Mouse (Mus musculus): Measurements from ENCODE around the gene Dennd1b. TPM values are rescaled to one million over a fixed set of nuclear protein-coding genes. Genes with fewer than 3 reads are reported as not detected.

Dennd1b gene
- polyA plus RNA-seq, 1 experiment, result 6.2 TPM

GRCm38 (mm10) chr1:138928671-138929483, 34.4 kb upstream of the Dennd1b start:
- H3K4me1 ChIP-seq (ENCODE audit: control insufficient read depth, insufficient read depth, low read length), result no peaks in the 10 kb centered on the region; the same call in 1 of the 2 replicates
- no peak for TF ChIP-seq POLR2A (IDR thresholded peaks at IDR 0.05; ENCODE audit: borderline replicate concordance, insufficient read depth, low read length)
- no peak for TF ChIP-seq CTCF (IDR thresholded peaks at IDR 0.05; ENCODE audit: borderline replicate concordance, insufficient read depth, low read depth, low read length)
- H3K27ac ChIP-seq (ENCODE audit: insufficient read depth, low read length), result no peak overlapping the region
- no peak overlapping the region for H3K4me3 ChIP-seq (replicated peaks; ENCODE audit: insufficient read depth, low read depth, low read length)
- WGBS, result 70% methylated on average over 11 of the region's 11 CpGs
- H3K27me3 ChIP-seq (ENCODE audit: control insufficient read depth, insufficient read depth, low read length), result no peaks in the 10 kb centered on the region; the same call in 1 of the 2 replicates
- DNase-seq, result no peak

- H3K4me1 ChIP-seq (ENCODE audit: control insufficient read depth, insufficient read depth, low read length), result no peaks in the 10 kb centered on the region; the same call in 1 of the 2 replicates
- H3K27ac ChIP-seq (ENCODE audit: insufficient read depth, low read length), result no peak overlapping the region
- no peak for DNase-seq
- H3K27me3 ChIP-seq (ENCODE audit: control insufficient read depth, insufficient read depth, low read length), result no peaks in the 10 kb centered on the region; the same call in 1 of the 2 replicates
- WGBS, result 48% methylated on average over 3 of the region's 3 CpGs
- TF ChIP-seq POLR2A (IDR thresholded peaks at IDR 0.05; ENCODE audit: borderline replicate concordance, insufficient read depth, low read length) (no peak), CTCF (IDR thresholded peaks at IDR 0.05; ENCODE audit: borderline replicate concordance, insufficient read depth, low read depth, low read length) (no peak)
- no peak overlapping the region for H3K4me3 ChIP-seq (replicated peaks; ENCODE audit: insufficient read depth, low read depth, low read length)
Measured at GRCm38 (mm10) chr1:138929985-138930384, 33.2 kb upstream of the Dennd1b start.

DNA sequence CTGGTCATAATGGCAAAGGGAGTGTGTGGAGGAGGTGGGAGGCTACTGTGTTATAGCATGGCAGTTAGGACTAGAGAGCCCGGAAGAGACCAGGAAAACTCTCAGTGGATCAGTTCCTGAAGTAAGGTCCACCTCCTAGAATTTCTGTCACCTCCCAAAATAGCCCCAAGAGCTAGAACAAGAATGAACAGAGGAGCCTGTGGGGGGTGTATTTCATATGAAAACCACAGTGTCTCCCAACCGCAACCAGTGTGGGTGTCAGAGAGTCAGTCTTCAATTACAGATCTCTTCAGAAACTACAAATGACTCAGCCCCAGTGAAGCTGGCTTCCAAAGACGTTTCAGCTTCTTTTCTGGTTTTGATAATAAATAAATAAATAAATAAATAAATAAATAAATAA, 32.4 kb upstream of the Dennd1b start:
- TF ChIP-seq POLR2A (IDR thresholded peaks at IDR 0.05; ENCODE audit: borderline replicate concordance, insufficient read depth, low read length) (no peak), CTCF (IDR thresholded peaks at IDR 0.05; ENCODE audit: borderline replicate concordance, insufficient read depth, low read depth, low read length) (no peak)
- Histone ChIP-seq H3K27me3 (ENCODE audit: control insufficient read depth, insufficient read depth, low read length) (no peaks in the 10 kb centered on the region; the same call in 1 of the 2 replicates), H3K27ac (ENCODE audit: insufficient read depth, low read length) (no peak overlapping the region), H3K4me3 (replicated peaks; ENCODE audit: insufficient read depth, low read depth, low read length) (no peak overlapping the region), H3K4me1 (ENCODE audit: control insufficient read depth, insufficient read depth, low read length) (no peaks in the 10 kb centered on the region; the same call in 1 of the 2 replicates)
- no peak for DNase-seq
- WGBS, result 84% methylated on average over 3 of the region's 3 CpGs

DNA sequence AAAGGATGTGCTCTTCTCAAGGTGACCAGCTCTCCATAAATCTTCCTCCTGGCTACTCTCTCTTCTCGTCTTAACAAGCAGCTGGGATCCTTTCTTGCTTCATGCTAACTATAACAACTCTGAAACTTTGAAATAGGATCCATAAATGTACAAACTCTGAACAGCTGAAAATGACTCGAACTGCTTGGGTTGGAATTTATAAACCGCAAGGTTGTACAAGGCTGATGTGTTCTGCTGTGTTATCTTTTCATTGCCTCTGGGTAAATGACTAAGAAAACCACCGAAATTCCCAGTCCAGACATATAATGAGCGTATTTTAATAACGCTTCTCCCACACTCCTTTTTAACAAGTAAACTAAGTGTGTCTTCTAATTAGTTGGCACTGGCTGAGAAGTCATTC, 27.1 kb upstream of the Dennd1b start:
- no peak for TF ChIP-seq CTCF (IDR thresholded peaks at IDR 0.05; ENCODE audit: borderline replicate concordance, insufficient read depth, low read depth, low read length)
- TF ChIP-seq POLR2A (IDR thresholded peaks at IDR 0.05; ENCODE audit: borderline replicate concordance, insufficient read depth, low read length), result no peak
- Histone ChIP-seq H3K27ac (ENCODE audit: insufficient read depth, low read length) (no peak overlapping the region), H3K4me3 (replicated peaks; ENCODE audit: insufficient read depth, low read depth, low read length) (no peak overlapping the region), H3K4me1 (ENCODE audit: control insufficient read depth, insufficient read depth, low read length) (no peaks in the 10 kb centered on the region), H3K27me3 (ENCODE audit: control insufficient read depth, insufficient read depth, low read length) (no peaks in the 10 kb centered on the region; the same call in 1 of the 2 replicates)
- WGBS, result 91% methylated on average over 6 of the region's 6 CpGs
- DNase-seq, result no peak

GRCm38 (mm10) chr1:138937686-138938370, 25.4 kb upstream of the Dennd1b start:
- WGBS, result 78% methylated on average over 6 of the region's 6 CpGs
- TF ChIP-seq CTCF (IDR thresholded peaks at IDR 0.05; ENCODE audit: borderline replicate concordance, insufficient read depth, low read depth, low read length), result no peak
- no peak for TF ChIP-seq POLR2A (IDR thresholded peaks at IDR 0.05; ENCODE audit: borderline replicate concordance, insufficient read depth, low read length)
- Histone ChIP-seq H3K27ac (ENCODE audit: insufficient read depth, low read length) (no peak overlapping the region), H3K27me3 (ENCODE audit: control insufficient read depth, insufficient read depth, low read length) (no peaks in the 10 kb centered on the region), H3K4me1 (ENCODE audit: control insufficient read depth, insufficient read depth, low read length) (no peaks in the 10 kb centered on the region), H3K4me3 (replicated peaks; ENCODE audit: insufficient read depth, low read depth, low read length) (no peak overlapping the region)
- no peak for DNase-seq

DNA sequence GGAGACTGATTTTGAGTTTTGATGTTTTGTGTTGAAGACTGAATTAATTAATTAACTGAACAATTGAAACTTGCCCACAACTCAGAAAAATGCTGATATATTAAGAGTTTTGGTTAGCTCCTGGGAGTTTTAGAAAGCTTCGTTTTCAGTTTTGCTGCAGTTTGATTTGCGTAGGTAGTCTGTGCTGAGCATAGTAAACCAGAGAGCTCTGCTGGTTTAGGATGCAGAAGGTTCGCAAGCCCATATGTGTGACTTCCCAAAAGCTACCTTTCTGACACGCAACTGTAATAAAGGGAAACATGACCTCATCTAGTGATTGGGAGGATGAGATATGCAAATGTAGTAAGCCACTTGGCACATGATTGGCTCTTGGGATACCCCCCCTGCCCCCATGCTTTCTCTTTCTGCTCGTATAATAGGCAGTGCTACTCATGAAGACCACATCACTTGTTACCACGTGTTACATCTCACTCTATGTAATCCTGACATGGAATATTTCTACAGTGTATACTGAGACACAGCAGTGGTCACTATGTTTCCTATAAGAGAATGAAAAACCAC, 23.6 kb upstream of the Dennd1b start:
- 60% methylated on average over 6 of the region's 6 CpGs for WGBS
- Histone ChIP-seq H3K4me3 (replicated peaks; ENCODE audit: insufficient read depth, low read depth, low read length) (no peak overlapping the region), H3K27me3 (ENCODE audit: control insufficient read depth, insufficient read depth, low read length) (no peaks in the 10 kb centered on the region), H3K4me1 (ENCODE audit: control insufficient read depth, insufficient read depth, low read length) (no peaks in the 10 kb centered on the region), H3K27ac (ENCODE audit: insufficient read depth, low read length) (no peak overlapping the region)
- DNase-seq, result no peak
- TF ChIP-seq CTCF (IDR thresholded peaks at IDR 0.05; ENCODE audit: borderline replicate concordance, insufficient read depth, low read depth, low read length) (no peak), POLR2A (IDR thresholded peaks at IDR 0.05; ENCODE audit: borderline replicate concordance, insufficient read depth, low read length) (no peak)

DNA sequence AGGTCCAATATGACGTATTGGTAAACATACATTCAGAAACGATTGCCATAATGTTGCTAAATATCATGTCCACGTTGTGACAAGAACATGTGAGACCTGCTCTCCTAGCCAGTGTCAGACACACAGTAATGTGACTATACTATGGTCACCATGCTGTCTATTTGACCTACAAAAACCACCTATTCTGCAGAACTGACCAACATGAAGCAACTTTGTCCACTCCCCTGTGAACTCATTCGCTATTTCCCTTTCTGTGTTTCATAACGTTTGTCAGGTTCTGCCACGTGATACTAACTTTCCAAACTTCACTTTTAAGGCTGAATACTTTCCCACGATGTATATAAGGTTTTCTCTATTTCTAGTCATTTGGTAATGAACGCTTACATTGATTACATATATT, 22.8 kb upstream of the Dennd1b start:
- H3K27ac ChIP-seq (ENCODE audit: insufficient read depth, low read length), result no peak overlapping the region
- DNase-seq, result no peak
- WGBS, result 93% methylated on average over 8 of the region's 8 CpGs
- H3K27me3 ChIP-seq (ENCODE audit: control insufficient read depth, insufficient read depth, low read length), result no peaks in the 10 kb centered on the region
- no peak overlapping the region for H3K4me3 ChIP-seq (replicated peaks; ENCODE audit: insufficient read depth, low read depth, low read length)
- no peak for TF ChIP-seq POLR2A (IDR thresholded peaks at IDR 0.05; ENCODE audit: borderline replicate concordance, insufficient read depth, low read length)
- TF ChIP-seq CTCF (IDR thresholded peaks at IDR 0.05; ENCODE audit: borderline replicate concordance, insufficient read depth, low read depth, low read length), result no peak
- H3K4me1 ChIP-seq (ENCODE audit: control insufficient read depth, insufficient read depth, low read length), result no peaks in the 10 kb centered on the region
